ENCODE assay signal across 8 mouse cellular contexts in genomic region chr11:29839781-29840180, GRCm38 (mm10). TPM values are rescaled to one million over a fixed set of nuclear protein-coding genes. Genes with fewer than 3 reads are reported as not detected.
DNase-seq lines count a peak whose midpoint lies in the region; TF ChIP-seq lines count a peak whose summit lies in the region.

No protein-coding gene starts in this region.

- H3K27ac ChIP-seq in gastrocnemius, adult 2 months = 0 out of 2 replicates have a peak overlapping the region, but pooled peaks have one; percentile 20

- DNase-seq in gastrocnemius, adult 2 months = no peak
- no peak for DNase-seq in gastrocnemius, postnatal 10 days
- peak; percentile 54 for DNase-seq in brain, adult 2 months (ENCODE audit: low read depth, low spot score)
- peak; percentile 17 to 39 for DNase-seq in heart, postnatal 36 days
- peak; percentile 65 for DNase-seq in lung, postnatal 10 days
- no peak for DNase-seq in cerebellum, adult 18-20 months
- DNase-seq in spleen, postnatal 10 days (ENCODE audit: low spot score in 2 of 2) = no peak
- no peak for DNase-seq in spleen, postnatal 4 days (ENCODE audit: low spot score in 2 of 2)

- intact Hi-C loops in gastrocnemius, adult 2 months (cut with DNase I) = no loop called here
- intact Hi-C loops in heart, postnatal 36 days (cut with DNase I) = no loop called here

- no peak for TF ChIP-seq CTCF in gastrocnemius, adult 2 months (IDR thresholded peaks at IDR 0.05)

- H3K4me3 ChIP-seq in gastrocnemius, adult 2 months = no peak overlapping the region

RNA-seq across cellular contexts. Expression of gene 4931440F15Rik, which starts 14.3 kb away (rescaled TPM):
- total RNA-seq in gastrocnemius, adult 2 months (2021) = 1 to 10 TPM; 2.7 to 2.8 TPM
- total RNA-seq in gastrocnemius, postnatal 10 days (2021) = 1 to 10 TPM; 1.8 to 2.3 TPM
- 1 to 10 TPM; 1.8 to 2.1 TPM for total RNA-seq in heart, postnatal 36 days (2021)

Comparison
In these comparisons a context has a peak if more than half of its experiments do, and no peak if none do; other contexts are left out.
1. DNase-seq: peak in brain, adult 2 months (single experiment), heart, postnatal 36 days (2 of 2) and lung, postnatal 10 days (single experiment); none in gastrocnemius, adult 2 months (single experiment), gastrocnemius, postnatal 10 days (single experiment), cerebellum, adult 18-20 months (0 of 2), spleen, postnatal 10 days (0 of 2) and spleen, postnatal 4 days (0 of 2).